Mouse (Mus musculus): ENCODE data around the gene Myh14.

Gene Myh14

DNA sequence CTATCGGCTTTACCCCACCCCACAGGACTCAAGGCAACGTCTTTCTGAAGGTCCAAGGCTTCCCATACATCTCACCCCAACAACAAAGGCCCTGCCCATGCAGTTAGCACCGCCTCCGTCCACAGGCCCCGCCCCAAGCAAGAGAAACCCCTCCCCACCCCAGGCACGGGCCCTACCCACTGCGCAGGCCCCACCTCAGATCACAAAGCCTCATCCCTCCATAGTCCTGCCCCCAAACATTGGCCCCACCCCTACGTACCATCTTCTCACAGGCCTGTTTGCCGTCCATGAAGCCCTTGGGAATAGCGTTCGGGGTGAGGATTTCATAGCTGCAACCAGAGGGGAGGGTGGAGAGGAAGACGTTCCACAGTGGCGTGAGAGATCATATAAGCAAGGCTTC lies 38.0 kb downstream of the Myh14 start:
- DNase-seq (ENCODE audit: low spot score in 2 of 2) = no peak

GRCm38 (mm10) chr7:44630437-44630836 lies 40.2 kb downstream of the Myh14 start:
- no peak for DNase-seq (ENCODE audit: low spot score in 2 of 2)

- DNase-seq (ENCODE audit: low spot score in 2 of 2) = no peak
Observed at GRCm38 (mm10) chr7:44628402-44629034, 42.1 kb downstream of the Myh14 start.

GRCm38 (mm10) chr7:44626966-44627365 lies 43.7 kb downstream of the Myh14 start:
- DNase-seq (ENCODE audit: low spot score in 2 of 2) = no peak

DNA sequence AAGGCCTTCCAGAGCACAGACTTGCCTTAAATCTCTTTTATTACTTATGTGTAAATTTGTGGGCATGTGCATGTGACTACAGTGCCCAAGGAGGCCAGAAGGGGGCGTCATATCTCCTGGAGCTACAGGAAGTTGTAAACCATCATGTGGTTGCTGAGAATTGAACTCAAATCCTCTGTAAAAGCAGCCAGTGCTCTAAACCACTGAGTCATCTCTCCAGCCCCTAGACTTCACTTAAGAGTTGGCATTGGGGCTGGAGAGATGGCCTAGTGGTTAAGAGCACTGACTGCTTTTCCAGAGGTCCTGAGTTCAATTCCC lies 44.6 kb downstream of the Myh14 start:
- DNase-seq (ENCODE audit: low spot score in 2 of 2) = no peak

- no peak for DNase-seq (ENCODE audit: low spot score in 2 of 2)
Observed at GRCm38 (mm10) chr7:44625241-44626067, 45.2 kb downstream of the Myh14 start.

- no peak for DNase-seq (ENCODE audit: low spot score in 2 of 2)
Observed at GRCm38 (mm10) chr7:44624828-44625227, 45.8 kb downstream of the Myh14 start.

DNA sequence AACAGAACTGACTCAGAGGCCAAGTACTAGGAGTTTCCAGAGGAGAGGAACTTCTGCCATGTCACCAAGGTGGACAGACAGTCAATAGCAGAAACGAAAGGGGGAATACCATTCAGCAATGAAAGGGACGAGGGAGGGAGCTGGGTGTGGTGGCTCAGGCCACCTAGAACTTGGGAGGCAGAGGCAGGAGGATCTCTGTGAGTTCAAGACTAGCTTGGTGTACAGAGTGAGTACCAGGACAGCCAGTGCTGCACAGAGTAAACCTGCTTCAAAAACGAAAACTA lies 46.2 kb downstream of the Myh14 start:
- no peak for DNase-seq (ENCODE audit: low spot score in 2 of 2)

GRCm38 (mm10) chr7:44623714-44624542 lies 46.7 kb downstream of the Myh14 start:
- DNase-seq (ENCODE audit: low spot score in 2 of 2) = no peak

DNA sequence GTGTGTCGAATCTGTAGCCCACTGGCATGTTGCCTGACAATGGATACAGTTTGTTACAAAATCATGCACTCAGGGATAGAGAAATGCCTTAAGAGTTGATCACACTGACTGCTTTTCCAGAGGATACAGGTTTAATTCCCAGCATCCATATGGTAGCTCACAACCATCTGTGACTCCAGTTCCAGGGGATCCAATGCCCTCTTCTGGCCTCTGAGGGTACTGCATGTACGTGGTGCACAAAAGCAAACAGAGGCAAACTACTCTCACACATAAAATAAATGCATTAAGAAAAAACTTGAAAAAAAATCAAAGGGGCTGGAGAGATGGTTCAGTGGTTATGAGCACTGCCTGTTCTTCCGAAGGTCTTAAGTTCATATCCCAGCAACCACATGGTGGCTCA lies 53.6 kb downstream of the Myh14 start:
- peak in 1 of 2 experiments; percentile 36 for DNase-seq (ENCODE audit: low spot score in 2 of 2)

DNA sequence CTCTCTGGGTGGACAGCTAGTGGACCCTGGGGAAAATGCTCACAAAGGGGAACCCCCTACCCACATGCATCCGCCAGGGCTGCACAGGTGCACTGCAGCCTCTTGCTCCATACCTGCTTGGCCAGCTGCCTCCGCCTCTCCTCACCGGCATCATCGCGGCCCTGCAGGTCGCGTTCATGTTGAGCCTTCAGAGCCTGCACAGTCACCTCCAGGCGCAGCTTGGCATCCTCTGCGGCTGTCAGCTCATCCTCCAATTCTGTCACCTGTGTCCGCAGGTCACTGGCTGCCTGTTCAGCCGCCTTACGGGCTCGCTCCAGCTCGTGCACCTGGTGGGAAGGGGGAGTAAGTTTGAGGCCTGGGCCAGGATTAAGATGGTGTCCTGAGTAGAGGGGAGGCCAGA lies 54.7 kb downstream of the Myh14 start:
- DNase-seq (ENCODE audit: low spot score in 2 of 2) = no peak

DNA sequence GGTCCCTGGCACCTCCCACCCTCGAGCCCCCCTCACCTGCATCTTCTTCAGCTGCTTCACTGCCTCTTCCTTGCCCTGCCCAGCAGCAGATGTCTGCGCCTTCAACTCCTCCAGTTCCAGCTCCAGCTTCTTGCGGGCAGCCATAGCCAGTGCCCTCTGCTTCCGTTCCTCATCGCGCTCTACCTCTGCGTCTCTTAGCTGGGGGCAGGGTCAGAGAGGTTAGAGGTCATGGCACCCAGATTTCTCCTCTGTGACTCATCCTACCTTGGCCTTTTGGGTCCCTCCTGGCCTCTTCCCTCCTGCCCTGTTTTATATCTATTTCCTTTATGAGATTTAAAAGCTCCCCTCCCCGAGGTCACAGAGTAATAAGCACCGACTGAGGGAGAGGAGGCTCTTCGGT lies 55.3 kb downstream of the Myh14 start:
- no peak for DNase-seq (ENCODE audit: low spot score in 2 of 2)

- no peak for DNase-seq (ENCODE audit: low spot score in 2 of 2)
Observed at GRCm38 (mm10) chr7:44614041-44614688, 56.5 kb downstream of the Myh14 start.

DNA sequence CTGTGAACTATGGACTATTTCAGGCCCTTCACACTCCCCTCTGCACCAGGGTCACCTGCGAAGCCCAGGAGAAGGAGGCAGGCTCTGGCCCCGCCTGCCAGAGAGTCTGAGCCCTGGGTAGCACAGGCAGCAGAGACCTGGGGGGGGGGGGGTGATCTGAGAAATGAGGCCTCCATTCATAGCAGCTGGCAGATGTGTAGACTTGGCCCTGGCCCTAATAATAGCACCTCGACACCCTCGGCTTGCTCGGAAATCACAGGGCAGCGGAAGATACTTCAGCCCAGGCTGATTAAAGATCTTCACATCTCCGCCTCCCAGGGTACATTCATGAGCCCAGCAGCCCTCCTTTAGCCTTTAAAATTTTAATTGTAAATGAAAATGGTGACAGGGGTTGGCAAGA lies 58.5 kb downstream of the Myh14 start:
- no peak for DNase-seq (ENCODE audit: low spot score in 2 of 2)

DNA sequence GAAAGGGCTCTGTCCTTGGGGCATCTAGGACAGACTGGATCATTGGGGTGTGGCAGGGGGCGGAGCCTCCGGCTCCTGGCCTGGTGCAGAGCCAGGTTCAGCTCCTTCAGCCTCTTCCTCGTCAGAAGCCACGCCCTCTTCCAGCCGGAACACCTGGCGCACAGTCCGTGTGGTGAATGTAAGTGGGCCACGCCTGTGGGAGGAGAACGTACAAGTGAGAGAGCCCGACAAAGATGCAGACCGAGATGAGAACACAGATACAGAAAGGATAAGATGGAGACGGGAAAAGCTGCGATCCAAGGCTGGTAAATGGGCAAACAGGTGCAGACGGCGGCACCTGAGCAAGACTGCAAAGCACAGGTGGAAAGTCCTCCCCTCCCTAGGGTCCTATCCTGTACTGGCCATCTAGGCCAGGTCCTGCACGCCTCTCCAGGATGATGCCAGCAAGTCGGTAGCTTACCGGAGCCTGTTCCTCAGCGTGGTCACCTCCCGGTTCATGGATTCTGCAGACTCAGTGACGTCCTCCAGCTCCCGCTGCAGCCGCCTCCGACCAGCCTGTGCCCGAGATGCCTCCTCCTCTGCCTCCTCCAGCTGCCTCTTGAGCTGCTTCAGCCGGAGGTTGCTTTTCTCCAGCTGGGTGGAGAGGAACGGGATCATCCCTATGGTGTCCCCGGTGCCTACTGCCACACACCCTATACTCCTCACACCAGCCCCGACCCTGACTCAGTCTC lies 64.3 kb downstream of the Myh14 start:
- DNase-seq (ENCODE audit: low spot score in 2 of 2) = no peak

DNA sequence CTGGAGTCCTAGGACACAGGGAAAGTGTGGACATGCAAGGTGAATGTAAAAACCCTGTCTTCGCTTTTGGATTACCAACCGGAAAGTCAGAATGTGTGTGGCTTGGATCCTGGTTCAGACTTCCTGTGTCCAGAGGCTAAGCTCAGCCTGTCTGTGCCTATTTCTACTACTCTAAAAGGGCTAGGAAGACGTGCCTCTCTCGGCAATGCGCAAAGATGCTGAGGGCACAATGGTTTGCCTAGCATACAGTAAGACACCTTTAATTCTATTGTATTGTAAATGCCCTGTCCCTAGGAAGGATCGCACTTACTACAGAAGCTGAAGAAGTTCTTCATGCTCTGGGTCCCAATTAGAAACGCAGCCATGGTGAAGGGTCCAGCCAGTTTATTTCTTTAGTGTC lies 65.2 kb downstream of the Myh14 start:
- DNase-seq (ENCODE audit: low spot score in 2 of 2) = no peak

GRCm38 (mm10) chr7:44604619-44605018 lies 66.0 kb downstream of the Myh14 start:
- DNase-seq (ENCODE audit: low spot score in 2 of 2) = no peak

- no peak for DNase-seq (ENCODE audit: low spot score in 2 of 2)
Observed at GRCm38 (mm10) chr7:44604139-44604606, 66.5 kb downstream of the Myh14 start.

DNA sequence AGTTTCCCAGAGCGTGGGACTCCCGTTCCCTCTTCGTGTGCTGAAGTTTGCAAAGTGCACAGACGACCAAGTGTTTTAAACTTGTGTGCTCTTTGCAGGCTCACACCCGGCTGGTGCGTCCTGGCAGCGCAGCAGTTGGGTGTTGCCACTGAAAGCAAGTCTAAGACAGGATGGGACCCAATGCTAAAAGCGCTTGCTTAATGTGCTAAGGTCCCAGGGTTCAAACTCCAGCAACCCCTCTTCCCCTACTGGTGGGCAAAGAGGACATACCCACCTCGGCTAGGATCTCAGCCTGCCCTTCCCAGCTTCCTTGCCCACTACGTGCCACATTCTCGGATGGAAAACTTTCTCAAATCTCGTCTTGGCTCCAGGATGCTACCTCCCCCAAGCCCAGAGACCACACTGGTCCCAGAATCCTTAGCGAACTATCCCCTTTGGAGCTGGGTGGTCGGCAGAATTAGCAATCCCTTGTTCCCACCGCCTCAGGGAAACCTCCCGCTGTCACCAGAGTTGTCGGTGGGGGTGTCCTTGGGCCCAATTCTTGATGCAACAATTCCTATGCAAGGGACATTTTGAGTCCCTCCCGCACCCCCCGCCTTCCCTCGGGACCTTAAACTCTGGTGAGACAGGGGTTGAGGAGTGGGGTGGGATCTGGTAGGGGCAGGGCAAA lies 67.3 kb downstream of the Myh14 start:
- DNase-seq (ENCODE audit: low spot score in 2 of 2) = no peak

GRCm38 (mm10) chr7:44602443-44602842 lies 68.2 kb downstream of the Myh14 start:
- no peak for DNase-seq (ENCODE audit: low spot score in 2 of 2)

DNA sequence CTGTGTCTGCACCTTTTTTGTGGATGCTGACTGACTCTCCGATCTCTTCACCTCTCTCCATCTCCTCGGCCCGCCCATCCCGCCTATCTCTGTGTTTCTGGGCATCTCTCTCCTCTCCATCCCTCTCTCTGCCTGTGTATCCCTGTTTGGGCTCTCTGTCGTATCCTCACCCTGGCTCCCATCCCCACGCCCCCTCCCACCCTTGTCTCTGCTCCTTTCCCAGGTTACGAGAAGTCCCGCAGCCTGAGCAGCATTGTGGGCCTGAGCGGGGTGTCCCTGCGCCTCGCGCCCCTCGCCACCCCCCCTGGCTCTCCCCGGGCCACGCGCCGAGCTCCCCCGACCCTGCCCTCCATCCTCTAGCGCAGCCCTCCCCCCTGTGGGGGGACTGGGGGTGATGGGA lies 69.0 kb downstream of the Myh14 start:
- DNase-seq (ENCODE audit: low spot score in 2 of 2) = no peak
